Mouse (Mus musculus): ENCODE data around the gene Snd1. TPM values are rescaled to one million over a fixed set of nuclear protein-coding genes. Genes with fewer than 3 reads are reported as not detected.

The Snd1 gene
- total and polyA plus RNA-seq, 3 experiments = 83.7 to 377 (median 210) TPM

DNA sequence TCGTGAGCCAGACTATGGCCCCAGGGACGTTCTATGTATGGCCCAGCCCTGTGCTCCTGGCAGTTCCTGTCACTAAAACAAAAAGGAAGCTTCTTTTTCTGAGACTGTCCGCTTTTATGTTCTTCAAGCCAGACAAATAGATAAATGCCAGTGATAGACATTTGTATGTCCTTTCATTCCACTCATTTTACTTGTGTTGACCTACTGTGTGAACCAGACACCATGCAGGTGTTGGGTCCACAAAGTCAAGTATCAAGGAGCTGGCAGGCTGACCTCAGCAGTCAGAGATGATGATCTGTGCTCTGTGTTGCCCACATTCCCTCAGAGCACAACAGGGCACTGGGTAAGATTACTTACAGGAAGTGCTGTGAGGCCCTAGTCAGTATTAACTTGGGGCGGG, 381.9 kb downstream of the Snd1 start:
- 0 out of 2 replicates have a peak, but pooled peaks have one; percentile 29 for TF ChIP-seq ZMIZ1 (IDR thresholded peaks at IDR 0.05; ENCODE audit: low read depth, low read length)
- TF ChIP-seq MEF2A (IDR thresholded peaks at IDR 0.05; ENCODE audit: borderline replicate concordance, low read depth, low read length) = no peak
- no peaks in the 10 kb centered on the region for H3K9me3 ChIP-seq (replicated peaks; ENCODE audit: low read length)
- no peak for DNase-seq (ENCODE audit: extremely low read depth)
- H3K4me3 ChIP-seq (replicated peaks in 1 of 3; ENCODE audit: low read depth in 2 of 3, low read length in 2 of 3, poor library complexity in 1 of 3) = no peak overlapping the region
- H3K79me2 ChIP-seq (replicated peaks; ENCODE audit: control insufficient read depth, extremely low read depth, insufficient read depth, poor library complexity, severe bottlenecking) = no peaks in the 10 kb centered on the region
- H3K4me1 ChIP-seq (ENCODE audit: control insufficient read depth in 1 of 2, insufficient read depth in 2 of 2) = peaks cover 0 to 24% of the 10 kb centered on the region in 2 experiments; a peak in 2 of 4 replicates
- no peak overlapping the region for H3K27ac ChIP-seq (ENCODE audit: insufficient read depth, low read depth)
- in situ Hi-C loops (cut with MboI; ENCODE audit: low pct_ligation_motif_present, low pct_unique_long_range_greater_than_20kb, low sequenced_read_pairs) (no loop called here), dilution Hi-C loops (cut with MboI; ENCODE audit: extremely low pct_ligation_motif_present, extremely low pct_unique_long_range_greater_than_20kb, low sequenced_read_pairs) (no loop called here)
- no peaks in the 10 kb centered on the region for H3K27me3 ChIP-seq (replicated peaks)
- peaks cover 22 to 84% of the 10 kb centered on the region in 2 experiments for H3K36me3 ChIP-seq (replicated peaks in 1 of 2; ENCODE audit: control insufficient read depth in 1 of 2, insufficient read depth in 1 of 2, low read length in 1 of 2)
- no peak overlapping the region for H3K4me2 ChIP-seq (ENCODE audit: insufficient read depth, low read depth, poor library complexity, severe bottlenecking)
- no peak overlapping the region for H3K9ac ChIP-seq (ENCODE audit: insufficient read depth, low read depth)

GRCm38 (mm10) chr6:28857198-28858180, 382.6 kb downstream of the Snd1 start:
- no peak overlapping the region for H3K4me2 ChIP-seq (ENCODE audit: insufficient read depth, low read depth, poor library complexity, severe bottlenecking)
- H3K27ac ChIP-seq (ENCODE audit: insufficient read depth, low read depth) = no peak overlapping the region
- in situ Hi-C loops (cut with MboI; ENCODE audit: low pct_ligation_motif_present, low pct_unique_long_range_greater_than_20kb, low sequenced_read_pairs) (no loop called here), dilution Hi-C loops (cut with MboI; ENCODE audit: extremely low pct_ligation_motif_present, extremely low pct_unique_long_range_greater_than_20kb, low sequenced_read_pairs) (no loop called here)
- H3K4me1 ChIP-seq (ENCODE audit: control insufficient read depth in 1 of 2, insufficient read depth in 2 of 2) = peaks cover 0 to 24% of the 10 kb centered on the region in 2 experiments; a peak in 2 of 4 replicates
- peaks cover 19 to 84% of the 10 kb centered on the region in 2 experiments for H3K36me3 ChIP-seq (replicated peaks in 1 of 2; ENCODE audit: control insufficient read depth in 1 of 2, insufficient read depth in 1 of 2, low read length in 1 of 2)
- no peaks in the 10 kb centered on the region for H3K79me2 ChIP-seq (replicated peaks; ENCODE audit: control insufficient read depth, extremely low read depth, insufficient read depth, poor library complexity, severe bottlenecking)
- TF ChIP-seq MXI1 (IDR thresholded peaks at IDR 0.05; ENCODE audit: low read depth, low read length) = no peak
- TF ChIP-seq MAX (IDR thresholded peaks at IDR 0.05; ENCODE audit: low read length) = no peak
- TF ChIP-seq MAFK (IDR thresholded peaks at IDR 0.05; ENCODE audit: insufficient replicate concordance, low read length) = no peak
- TF ChIP-seq NRF1 (IDR thresholded peaks at IDR 0.05; ENCODE audit: low read depth, low read length) = no peak
- TF ChIP-seq SMC3 (IDR thresholded peaks at IDR 0.05; ENCODE audit: low read depth, low read length) = no peak
- no peak for TF ChIP-seq MAZ (IDR thresholded peaks at IDR 0.05; ENCODE audit: low read depth, low read length)
- TF ChIP-seq JUN (IDR thresholded peaks at IDR 0.05; ENCODE audit: insufficient read depth, low read depth, low read length) = no peak
- no peak for TF ChIP-seq SIN3A (IDR thresholded peaks at IDR 0.05; ENCODE audit: low read length)
- TF ChIP-seq ZMIZ1 (IDR thresholded peaks at IDR 0.05; ENCODE audit: low read depth, low read length) = no peak
- H3K9ac ChIP-seq (ENCODE audit: insufficient read depth, low read depth) = no peak overlapping the region
- H3K9me3 ChIP-seq (replicated peaks; ENCODE audit: low read length) = no peaks in the 10 kb centered on the region
- no peaks in the 10 kb centered on the region for H3K27me3 ChIP-seq (replicated peaks)
- H3K4me3 ChIP-seq (replicated peaks in 1 of 3; ENCODE audit: low read depth in 2 of 3, low read length in 2 of 3, poor library complexity in 1 of 3) = no peak overlapping the region
- DNase-seq (ENCODE audit: extremely low read depth) = no peak

GRCm38 (mm10) chr6:28859094-28859493, 384.2 kb downstream of the Snd1 start:
- peaks cover 16 to 82% of the 10 kb centered on the region in 2 experiments for H3K36me3 ChIP-seq (replicated peaks in 1 of 2; ENCODE audit: control insufficient read depth in 1 of 2, insufficient read depth in 1 of 2, low read length in 1 of 2)
- in situ Hi-C loops (cut with MboI; ENCODE audit: low pct_ligation_motif_present, low pct_unique_long_range_greater_than_20kb, low sequenced_read_pairs) = no loop called here
- no peak for DNase-seq (ENCODE audit: extremely low read depth)

More at GRCm38 (mm10) chr6:28859094-28859493, 384.2 kb downstream of the Snd1 start:
- H3K27ac ChIP-seq (ENCODE audit: insufficient read depth, low read depth) = no peak overlapping the region
- TF ChIP-seq TCF12 (IDR thresholded peaks at IDR 0.05; ENCODE audit: low read depth, low read length) = no peak
- TF ChIP-seq PAX5 (IDR thresholded peaks at IDR 0.05; ENCODE audit: low read length) = no peak
- no peak for TF ChIP-seq RAD21 (IDR thresholded peaks at IDR 0.05; ENCODE audit: low read depth, low read length)
- TF ChIP-seq SMC3 (IDR thresholded peaks at IDR 0.05; ENCODE audit: low read depth, low read length) = no peak
- TF ChIP-seq ELF1 (IDR thresholded peaks at IDR 0.05; ENCODE audit: low read depth, low read length) = no peak
- no peak for TF ChIP-seq IRF4 (IDR thresholded peaks at IDR 0.05; ENCODE audit: low read depth, low read length)
- no peak for TF ChIP-seq E2F4 (IDR thresholded peaks at IDR 0.05; ENCODE audit: insufficient replicate concordance, low read depth, low read length)
- H3K9ac ChIP-seq (ENCODE audit: insufficient read depth, low read depth) = no peak overlapping the region
- H3K9me3 ChIP-seq (replicated peaks; ENCODE audit: low read length) = no peaks in the 10 kb centered on the region
- dilution Hi-C loops (cut with MboI; ENCODE audit: extremely low pct_ligation_motif_present, extremely low pct_unique_long_range_greater_than_20kb, low sequenced_read_pairs) = no loop called here
- no peak overlapping the region for H3K4me2 ChIP-seq (ENCODE audit: insufficient read depth, low read depth, poor library complexity, severe bottlenecking)
- H3K27me3 ChIP-seq (replicated peaks) = no peaks in the 10 kb centered on the region
- peaks cover 0 to 24% of the 10 kb centered on the region in 2 experiments; a peak in 2 of 4 replicates for H3K4me1 ChIP-seq (ENCODE audit: control insufficient read depth in 1 of 2, insufficient read depth in 2 of 2)
- H3K4me3 ChIP-seq (replicated peaks in 1 of 3; ENCODE audit: low read depth in 2 of 3, low read length in 2 of 3, poor library complexity in 1 of 3) = no peak overlapping the region
- H3K79me2 ChIP-seq (replicated peaks; ENCODE audit: control insufficient read depth, extremely low read depth, insufficient read depth, poor library complexity, severe bottlenecking) = no peaks in the 10 kb centered on the region
